Mouse (Mus musculus) kidney, adult 8-10 months (tissue): ENCODE measurements at regions not wholly inside any gene's neighbourhood (a gene's known extent, or its start where the extent isn't known, plus 50 kb on each side); places are given as distances from the start of the nearest gene placed in this dataset.

ENCODE experiments used
- DNase-seq, 2 experiments: peaks; one replicate each; pipeline ENCODE4 v3.0.0; 2022

DNA sequence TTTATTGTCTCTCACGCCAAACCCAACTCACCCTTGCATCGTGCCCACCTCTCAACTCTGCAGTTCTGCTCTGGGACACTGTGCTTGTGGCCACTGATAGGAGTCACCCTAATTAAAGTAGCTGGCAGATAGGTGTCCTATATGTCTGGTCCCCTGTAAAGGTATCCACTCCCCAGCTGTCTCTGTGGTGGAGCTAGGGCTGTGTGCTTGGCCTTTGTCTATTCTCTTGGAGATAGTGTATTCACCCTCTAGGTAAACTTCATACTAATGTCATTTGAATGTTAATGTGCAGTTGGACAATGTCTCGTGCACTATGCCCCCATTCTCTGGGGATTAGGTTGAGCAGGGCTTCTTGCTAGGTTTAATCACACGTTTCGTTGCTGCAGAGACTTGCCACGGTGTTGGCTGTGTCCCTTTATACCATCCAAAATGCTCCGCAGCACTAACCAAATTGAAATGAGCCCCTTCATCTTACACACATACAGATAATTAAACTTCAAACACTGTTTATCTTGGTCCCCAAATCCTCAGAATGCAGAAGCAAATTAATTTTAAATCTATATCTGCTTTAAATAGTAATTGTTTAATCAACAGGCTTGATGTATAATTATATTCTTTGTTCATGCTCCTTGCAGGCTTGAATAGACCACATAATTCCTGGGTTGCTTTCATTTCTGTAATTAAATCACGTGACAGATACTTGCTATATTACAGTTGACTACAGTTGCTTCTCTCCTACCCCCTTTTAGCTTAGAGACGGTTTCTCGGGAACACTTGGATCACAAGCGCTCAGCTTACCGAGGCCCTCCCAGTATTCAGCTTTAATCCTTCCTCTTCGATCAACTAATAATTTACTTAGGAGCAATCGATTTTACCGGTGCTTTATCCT, 453.0 kb upstream of the Slc30a5 start:
- DNase-seq: no peak

- no peak for DNase-seq
These were observed 444.9 kb upstream of the Slc30a5 start for GRCm38 (mm10) chr13:101278127-101278526.

DNA sequence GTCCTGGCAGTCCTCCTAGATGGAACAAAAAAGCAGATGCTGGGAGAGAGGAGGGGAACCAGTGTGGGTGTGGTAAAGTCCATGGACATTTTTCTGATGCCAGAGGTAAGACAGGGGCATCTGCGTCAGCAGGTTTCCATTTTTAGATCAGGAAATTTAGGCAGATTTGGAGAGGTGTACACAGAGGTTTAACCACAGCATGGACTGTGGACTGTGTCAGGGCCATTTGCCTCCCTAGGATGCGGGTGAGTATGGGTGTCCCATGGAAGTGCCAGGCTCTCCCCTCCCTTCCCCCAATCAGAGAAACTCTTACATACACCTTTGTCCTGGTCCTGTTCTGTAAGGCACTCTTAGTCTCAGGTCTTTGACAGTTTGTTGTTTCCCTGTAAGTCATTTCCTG, 443.5 kb upstream of the Slc30a5 start:
- DNase-seq: peak; percentile 15 to 58

DNA sequence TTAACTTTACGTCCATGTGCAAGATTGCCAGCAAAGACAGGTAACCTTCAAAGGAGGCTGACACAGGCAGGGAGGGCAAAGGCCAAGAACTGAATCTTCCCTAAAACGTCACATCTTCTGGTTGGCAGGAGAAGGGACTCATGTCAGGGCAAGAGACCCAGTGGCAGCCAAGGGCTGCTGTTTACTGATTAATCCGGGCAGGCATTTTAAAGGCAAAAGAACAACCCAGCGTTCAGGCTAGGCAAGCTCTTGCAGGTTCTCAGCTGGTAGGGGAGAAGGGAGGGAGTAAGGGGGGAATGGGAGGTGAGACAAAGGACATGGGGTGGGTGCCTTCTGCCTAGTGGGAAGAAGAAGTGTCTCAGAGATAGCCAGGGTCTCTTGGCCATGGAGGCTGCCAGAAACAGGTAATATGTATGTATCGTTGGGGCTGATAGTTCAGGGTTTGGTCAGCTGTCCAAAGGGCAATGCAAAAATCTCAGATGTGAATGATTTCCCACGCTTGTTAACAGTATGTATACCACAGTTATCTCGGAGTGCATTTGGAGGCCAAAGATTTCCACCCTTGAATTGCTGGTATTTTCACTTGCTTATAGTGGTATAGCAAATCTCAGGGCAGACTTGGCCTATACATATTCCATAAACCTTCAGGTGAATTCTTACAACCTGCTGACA, 441.4 kb upstream of the Slc30a5 start:
- DNase-seq: peak; percentile 83 to 91

DNA sequence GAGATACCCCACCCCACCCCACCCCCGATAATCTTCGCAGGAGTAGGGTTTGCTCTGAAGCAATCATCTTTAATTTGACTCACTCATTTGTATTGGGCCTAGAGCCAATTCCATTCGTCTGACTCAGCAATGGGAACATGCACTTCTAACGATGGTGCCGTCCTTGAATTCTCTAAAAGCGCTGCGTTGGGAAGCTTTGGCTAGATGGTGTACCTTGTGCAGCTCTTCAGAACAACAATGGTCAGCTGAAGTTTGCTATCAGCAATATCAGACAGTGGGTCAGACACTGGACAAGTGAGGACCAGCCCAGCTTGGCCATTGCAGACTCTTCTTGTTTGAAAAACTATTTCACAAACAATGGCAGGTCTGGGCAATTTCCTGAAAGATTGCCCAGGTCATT, 440.1 kb upstream of the Slc30a5 start:
- DNase-seq: no peak

DNA sequence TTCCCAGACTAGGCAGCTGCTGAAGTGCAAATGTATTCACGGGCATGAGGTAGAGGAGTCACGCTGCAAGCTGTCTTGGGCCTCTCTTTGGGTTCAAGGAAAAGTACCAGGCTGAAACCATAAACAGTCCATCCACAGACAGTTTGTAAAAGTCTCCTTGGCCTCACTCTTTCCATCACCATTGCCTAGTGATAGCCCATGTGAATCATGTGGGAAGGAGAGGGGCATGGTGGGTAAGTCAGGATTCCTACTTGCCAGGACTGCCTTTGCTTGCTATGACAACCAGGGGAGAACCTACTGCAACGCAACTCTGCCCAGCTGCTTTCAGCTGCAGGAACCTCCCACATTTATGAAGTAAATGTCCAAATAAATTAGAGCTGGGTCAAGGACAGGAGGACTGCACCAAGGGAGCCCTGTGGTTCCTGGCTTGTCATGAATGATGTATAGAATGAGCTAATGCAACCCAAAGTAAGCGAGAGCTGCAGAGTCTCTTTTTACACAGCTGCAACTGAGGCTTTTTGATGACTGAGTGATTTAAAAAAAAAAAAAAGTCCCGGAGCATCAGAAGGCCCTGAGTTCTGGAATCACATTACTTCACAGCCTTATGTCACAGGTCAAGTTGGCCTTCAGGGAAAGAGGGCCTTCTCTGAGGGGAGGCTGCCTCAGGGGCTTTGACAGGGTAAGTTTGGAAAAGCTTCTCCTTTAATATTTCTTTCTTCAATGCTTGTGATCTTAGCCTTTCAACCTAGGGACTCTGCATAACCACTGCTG, 420.7 kb upstream of the Slc30a5 start:
- DNase-seq: no peak

DNA sequence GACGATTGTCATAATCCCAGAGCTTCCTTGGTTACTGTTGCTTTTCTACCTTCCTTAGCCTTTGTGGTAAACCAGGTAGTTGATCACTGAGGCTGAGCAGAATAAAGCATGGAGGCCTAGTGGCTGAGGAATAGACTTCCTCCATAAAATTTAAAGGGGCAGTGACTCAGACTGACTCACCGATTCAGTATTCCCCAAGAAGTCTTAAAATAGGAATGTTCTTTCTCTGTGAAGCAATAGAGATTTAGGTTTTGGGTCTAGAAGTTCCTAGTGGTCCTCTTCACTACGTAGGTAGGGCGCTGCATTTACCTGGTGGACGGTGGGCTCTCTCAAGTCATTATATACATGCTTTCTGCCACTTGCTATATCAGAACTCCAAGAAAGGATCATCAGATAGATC, 416.1 kb upstream of the Slc30a5 start:
- no peak for DNase-seq

- DNase-seq: no peak
These were observed 411.1 kb upstream of the Slc30a5 start for GRCm38 (mm10) chr13:101244326-101244725.

DNA sequence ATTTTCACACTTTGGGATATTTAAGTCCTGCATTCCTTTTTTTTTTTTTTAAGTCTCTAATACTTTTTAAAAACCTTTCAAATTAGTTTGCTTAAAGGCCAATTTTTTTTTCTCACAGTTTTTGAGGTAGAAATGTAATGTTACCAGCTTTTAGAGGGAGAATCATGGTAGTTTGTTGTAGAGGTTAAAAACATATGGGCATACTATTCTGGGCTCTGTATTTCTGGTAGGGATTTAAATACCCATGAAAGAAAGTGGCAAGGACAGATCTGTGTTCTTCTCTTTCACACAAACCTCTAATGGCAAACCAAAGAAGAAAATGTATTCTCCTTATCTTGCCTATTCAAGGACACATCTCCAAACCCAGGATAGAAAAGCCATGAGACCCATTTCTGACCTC, 405.6 kb upstream of the Slc30a5 start:
- no peak for DNase-seq

GRCm38 (mm10) chr13:101237035-101237434, 403.8 kb upstream of the Slc30a5 start:
- DNase-seq: no peak

DNA sequence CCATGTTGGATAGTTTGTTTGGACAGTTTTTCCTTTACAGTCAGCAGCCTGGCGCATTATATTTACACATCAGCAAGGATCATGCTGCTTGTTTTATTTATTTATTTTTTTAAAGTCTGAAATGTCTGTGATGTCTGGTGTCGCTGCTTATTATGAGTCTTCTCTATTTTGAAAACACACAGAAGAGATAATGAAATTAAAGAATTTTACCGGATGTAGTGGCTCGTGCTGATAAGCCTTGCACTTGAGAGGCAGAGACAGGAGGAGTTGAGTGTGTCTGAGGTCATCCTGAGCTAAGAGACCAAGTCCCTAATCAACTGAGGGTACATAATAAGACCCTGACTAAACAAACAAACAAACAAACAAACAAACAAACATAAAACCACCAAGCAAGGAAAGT, 402.6 kb upstream of the Slc30a5 start:
- DNase-seq: no peak

- DNase-seq: no peak
These were observed 401.9 kb upstream of the Slc30a5 start for GRCm38 (mm10) chr13:101235110-101235509.

GRCm38 (mm10) chr13:101234550-101234949, 401.3 kb upstream of the Slc30a5 start:
- no peak for DNase-seq

DNA sequence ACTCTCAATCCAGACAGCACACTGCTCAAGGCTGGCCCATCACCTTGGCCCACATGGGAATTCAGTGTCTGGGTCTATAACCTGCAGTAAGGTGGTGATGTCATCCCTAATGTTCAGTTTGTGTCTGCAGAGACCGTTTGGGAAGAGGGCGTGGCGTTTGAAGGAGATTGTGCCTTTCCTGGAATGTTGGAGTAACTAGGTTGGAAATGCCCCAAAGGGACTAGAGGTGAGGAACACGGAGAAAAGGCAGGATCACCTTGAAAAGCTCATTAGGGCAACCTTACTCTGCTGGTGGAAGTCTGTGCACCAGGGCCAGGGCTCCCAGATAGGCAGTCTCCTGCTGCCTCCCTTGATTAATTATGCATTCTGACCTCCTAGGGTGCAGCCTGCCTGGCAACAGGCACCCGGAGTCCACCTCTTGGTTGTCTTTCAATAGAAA, 400.6 kb upstream of the Slc30a5 start:
- peak; percentile 51 to 82 for DNase-seq

DNA sequence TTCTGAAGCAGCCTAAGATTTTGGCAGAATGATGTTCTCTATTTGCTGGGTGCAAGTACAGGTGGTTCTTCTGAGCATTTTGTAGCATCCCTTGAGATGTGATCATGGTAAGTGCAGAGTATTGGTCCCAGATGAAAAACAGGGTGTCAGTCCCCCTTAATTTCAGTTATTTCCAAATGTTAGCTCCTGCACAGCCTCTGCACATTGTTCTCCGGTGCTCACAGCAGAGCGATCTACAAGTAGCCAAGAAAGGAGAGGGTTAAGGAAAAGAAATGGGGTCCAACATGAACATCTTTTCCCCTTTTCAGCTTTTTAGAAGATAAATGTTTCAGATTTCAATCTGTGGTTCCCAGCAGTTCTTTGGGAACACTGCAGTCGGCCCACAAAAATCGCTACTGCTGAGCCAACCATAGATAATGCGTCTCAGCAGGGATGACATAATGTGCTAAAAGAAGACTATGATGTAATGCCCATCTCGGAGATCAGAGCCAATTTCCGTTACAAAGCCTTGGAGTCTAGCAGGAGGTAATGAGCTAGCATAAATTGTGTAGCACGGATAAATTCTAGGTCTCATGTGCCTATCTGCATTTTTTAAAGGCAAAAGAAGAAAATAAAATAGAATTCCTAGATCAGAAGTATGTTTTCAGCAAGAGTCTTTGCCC, 400.1 kb upstream of the Slc30a5 start:
- DNase-seq: peak in 1 of 2 experiments; percentile 38

- DNase-seq: no peak
These were observed 396.6 kb upstream of the Slc30a5 start for GRCm38 (mm10) chr13:101229861-101230260.

DNA sequence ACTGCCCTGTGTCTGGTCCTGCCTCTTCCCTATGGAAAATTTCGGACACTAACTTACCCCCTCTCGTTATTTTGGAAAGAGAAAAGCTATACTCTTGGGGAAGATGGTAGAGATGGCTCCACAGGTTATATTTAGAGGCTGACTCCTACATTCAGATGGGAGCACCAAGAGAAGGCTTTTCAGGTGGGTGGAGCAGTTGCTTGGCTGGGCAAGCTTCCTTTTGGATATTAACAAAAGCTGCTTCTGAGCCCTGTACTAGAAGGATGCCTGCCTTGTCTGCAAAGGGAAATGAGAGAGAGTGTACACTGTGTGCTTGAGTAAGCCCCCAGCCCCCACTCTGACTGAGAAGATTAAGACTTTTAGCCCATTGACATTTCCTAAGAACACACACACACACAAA, 392.1 kb upstream of the Slc30a5 start:
- DNase-seq: no peak

GRCm38 (mm10) chr13:101221331-101222043, 388.3 kb upstream of the Slc30a5 start:
- DNase-seq: no peak

DNA sequence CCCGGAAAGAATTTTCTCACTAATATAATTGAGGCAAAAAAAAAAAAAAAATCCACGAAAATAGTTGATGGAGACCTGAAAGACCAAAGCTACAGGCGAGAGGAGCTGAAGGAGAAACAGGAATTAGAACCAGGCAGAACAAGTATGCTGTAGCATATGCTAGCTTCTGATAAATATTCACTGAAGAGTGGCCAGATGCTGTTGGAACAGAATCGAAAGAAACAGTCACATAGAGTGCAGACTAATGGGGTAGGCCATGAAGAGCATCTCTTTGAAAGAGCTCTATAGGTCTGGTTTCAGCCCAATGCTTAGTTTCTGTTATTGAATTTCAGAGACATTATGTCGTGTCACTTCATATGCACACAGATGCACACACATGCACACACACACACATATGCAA, 386.3 kb upstream of the Slc30a5 start:
- no peak for DNase-seq

DNA sequence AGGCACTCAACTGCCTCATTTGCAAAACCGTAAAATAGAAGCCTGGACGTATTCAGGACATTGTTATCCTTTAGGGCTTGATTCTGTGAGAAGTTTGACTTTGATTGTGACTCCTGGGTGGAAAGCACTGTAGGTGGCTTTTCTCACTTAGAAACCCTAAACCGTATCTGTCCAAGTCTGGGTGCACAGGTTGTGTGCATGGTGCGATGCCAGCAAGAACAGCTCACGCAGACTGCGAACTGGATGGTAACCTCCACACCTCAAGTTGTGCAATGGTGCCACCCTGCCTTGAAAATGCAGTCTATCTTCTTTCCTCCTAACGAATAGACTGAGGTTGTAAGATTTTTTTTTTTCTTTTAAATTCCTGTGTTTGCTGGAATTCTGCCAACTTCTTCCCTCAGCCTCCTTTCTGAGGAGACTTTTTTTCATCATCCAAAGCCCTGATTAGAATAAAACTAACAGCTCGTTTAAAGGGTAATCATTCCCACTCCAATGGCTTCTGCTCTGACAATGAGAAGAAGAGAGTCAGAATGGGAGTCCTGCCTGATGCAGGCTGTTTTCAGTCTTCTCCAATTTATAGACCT, 383.8 kb upstream of the Slc30a5 start:
- DNase-seq: no peak

- DNase-seq: peak in 1 of 2 experiments; percentile 28
These were observed 383.2 kb upstream of the Slc30a5 start for GRCm38 (mm10) chr13:101216421-101216820.

GRCm38 (mm10) chr13:101215792-101216221, 382.6 kb upstream of the Slc30a5 start:
- peak; percentile 16 to 38 for DNase-seq
